Mouse (Mus musculus) liver, embryonic 12.5 days (tissue): Measurements from ENCODE around the gene Poglut1. TPM values are rescaled to one million over a fixed set of nuclear protein-coding genes. Genes with fewer than 3 reads are reported as not detected.

ENCODE experiments used
- ATAC-seq: fragments of 200-750 bp; cut with Nextera tagmentation; 2 replicates; pipeline ENCODE4 v1.8.0; 2017; ENCODE audit warnings: moderate number of reproducible peaks, mild to moderate bottlenecking, moderate library complexity
- H3K27ac ChIP-seq: fragments of 300-500 bp; sonication (generic); 2 replicates; pipeline ENCODE4 v1.5.1; 2016; ENCODE audit warnings: mild to moderate bottlenecking
- H3K27me3 ChIP-seq: fragments of 300-500 bp; sonication (generic); replicated peaks from 2 replicates; pipeline ENCODE4 v1.6.1; 2016; ENCODE audit warnings: mild to moderate bottlenecking, moderate library complexity
- H3K36me3 ChIP-seq: fragments of 300-500 bp; sonication (generic); 2 replicates; pipeline ENCODE4 v1.6.1; 2016; ENCODE audit warnings: mild to moderate bottlenecking, moderate library complexity
- H3K4me1 ChIP-seq: fragments of 300-500 bp; sonication (generic); 2 replicates; pipeline ENCODE4 v1.6.1; 2016
- H3K4me2 ChIP-seq: fragments of 300-500 bp; sonication (generic); 2 replicates; pipeline ENCODE4 v1.6.1; 2016; ENCODE audit warnings: mild to moderate bottlenecking, moderate library complexity
- H3K4me3 ChIP-seq: fragments of 300-500 bp; sonication (generic); 2 replicates; pipeline ENCODE4 v1.5.1; 2016; ENCODE audit warnings: mild to moderate bottlenecking, moderate library complexity
- H3K9ac ChIP-seq: fragments of 300-500 bp; sonication (generic); 2 replicates; pipeline ENCODE4 v1.6.1; 2016; ENCODE audit warnings: mild to moderate bottlenecking, moderate library complexity
- H3K9me3 ChIP-seq: fragments of 300-500 bp; sonication (generic); replicated peaks from 2 replicates; pipeline ENCODE4 v1.6.1; 2016; ENCODE audit warnings: mild to moderate bottlenecking, moderate library complexity
- WGBS: fragments of 180-500 bp; shearing (Covaris S2); methylation state at CpG from one replicate; pipeline ENCODE4 v1.1.7; 2016; ENCODE audit not compliant: insufficient replicate concordance; 5-methylcytosine and 5-hydroxymethylcytosine counted together
- polyA plus RNA-seq: library from polyadenylated mRNA; unstranded; fragments of >200 nt; fragmentation: Nextera tagmentation; extraction: Ambion mirVana; gene quantifications from 2 replicates; pipeline ENCODE4 v1.2.1, GENCODE M21; 2016

The Poglut1 gene
- 17.7 and 18.3 TPM in 2 replicates for polyA plus RNA-seq

DNA sequence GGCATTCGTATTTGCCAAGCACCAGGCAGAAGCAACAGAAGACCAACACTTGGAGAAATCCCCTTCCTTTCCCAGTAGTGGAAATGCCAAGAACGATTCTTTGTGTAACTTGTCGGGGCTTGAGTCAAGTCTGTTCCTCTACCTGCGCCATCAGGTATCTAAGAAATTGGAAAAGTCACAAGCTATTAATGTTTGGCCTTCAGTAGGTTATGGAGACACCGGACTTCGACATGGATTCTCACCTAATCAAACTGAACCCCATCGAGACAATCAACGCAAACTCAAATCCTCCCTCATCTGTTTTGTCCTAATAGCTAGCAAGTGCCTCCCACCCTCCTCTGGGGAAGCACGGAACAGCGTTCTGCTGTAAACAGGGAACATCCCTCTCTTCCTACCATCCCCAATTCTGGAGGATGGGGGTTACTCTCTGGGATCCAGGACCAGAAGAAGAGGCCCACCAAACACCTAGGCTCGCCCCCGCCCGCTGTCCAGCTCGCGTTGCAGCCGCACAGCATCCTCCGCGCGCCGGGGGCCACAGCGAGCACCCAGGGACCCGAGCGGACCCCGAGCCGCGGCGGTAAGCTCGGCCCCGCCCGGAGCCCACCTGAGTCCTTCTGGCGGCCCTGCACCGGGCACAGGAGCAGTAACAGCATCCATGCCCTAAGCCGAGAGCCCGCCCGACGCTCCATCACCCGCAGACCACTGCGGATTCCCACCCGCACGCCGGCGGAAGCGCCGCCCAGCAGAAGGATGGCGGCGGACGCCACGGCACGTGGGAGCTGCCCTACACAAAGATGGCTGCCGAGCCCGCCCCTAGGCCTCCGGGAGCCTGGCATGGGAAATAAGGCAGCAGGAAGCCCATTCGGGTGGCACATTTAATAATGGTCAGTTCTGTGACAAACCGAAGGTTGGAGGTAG lies at the start of gene Poglut1:
Poglut1 (minus strand) TSS at position 780 of the 918 bp plus-strand sequence.
- Histone ChIP-seq H3K4me3 (peak within 1 kb of the TSS; percentile 76), H3K4me2 (peak within 1 kb of the TSS; percentile 86), H3K9ac (peak within 1 kb of the TSS; percentile 75), H3K4me1 (peaks cover 25% of the 10 kb centered on the region), H3K27ac (no peak within 1 kb of the TSS; the same call in 1 of the 2 replicates), H3K9me3 (no peaks in the 10 kb centered on the region), H3K27me3 (peaks cover 30% of the 10 kb centered on the region), H3K36me3 (peaks cover 31% of the 10 kb centered on the region)
- ATAC-seq, result peak; percentile 76
- WGBS, result 2% methylated on average over 54 of the region's 54 CpGs

DNA sequence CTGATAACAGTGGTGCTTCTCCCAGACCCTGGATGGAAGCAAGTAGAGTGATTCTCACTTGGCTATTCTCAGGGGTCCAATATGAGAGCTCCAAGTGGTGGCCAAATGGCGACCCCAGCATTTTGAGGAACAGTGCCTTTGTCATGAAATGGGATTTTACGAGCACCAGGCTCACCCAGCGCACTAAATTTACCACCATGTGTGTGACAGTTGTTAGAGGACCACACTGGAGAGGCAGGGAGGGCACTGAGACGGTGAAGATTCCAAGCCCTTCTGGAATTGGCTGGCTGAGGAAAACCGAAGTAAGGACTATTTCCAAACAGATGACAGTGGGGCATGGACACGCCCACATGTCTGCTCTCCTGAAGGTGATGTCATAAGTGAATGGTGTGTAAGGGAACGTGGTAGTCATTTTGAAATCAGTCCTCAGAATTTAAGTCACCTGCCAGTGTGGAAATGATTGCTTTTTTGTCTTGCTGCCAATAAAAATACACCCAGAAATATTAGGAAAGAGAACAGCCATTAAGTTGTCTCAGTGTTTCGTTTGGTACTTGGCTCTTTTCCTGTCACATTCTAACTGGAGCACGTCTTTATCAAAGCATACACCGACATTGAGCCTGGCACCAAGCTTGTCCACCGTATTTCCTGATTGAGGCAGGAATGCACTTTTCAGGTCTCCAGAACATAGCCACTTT lies 49.1 kb upstream of the Poglut1 start:
- Histone ChIP-seq H3K4me2 (no peak overlapping the region), H3K36me3 (peaks cover 7% of the 10 kb centered on the region; the same call in 1 of the 2 replicates), H3K4me1 (no peaks in the 10 kb centered on the region), H3K27ac (no peak overlapping the region), H3K9ac (no peak overlapping the region), H3K9me3 (no peaks in the 10 kb centered on the region), H3K4me3 (no peak overlapping the region), H3K27me3 (no peaks in the 10 kb centered on the region)
- ATAC-seq, result no peak
- WGBS, result 65% methylated on average over 11 of the region's 11 CpGs

DNA sequence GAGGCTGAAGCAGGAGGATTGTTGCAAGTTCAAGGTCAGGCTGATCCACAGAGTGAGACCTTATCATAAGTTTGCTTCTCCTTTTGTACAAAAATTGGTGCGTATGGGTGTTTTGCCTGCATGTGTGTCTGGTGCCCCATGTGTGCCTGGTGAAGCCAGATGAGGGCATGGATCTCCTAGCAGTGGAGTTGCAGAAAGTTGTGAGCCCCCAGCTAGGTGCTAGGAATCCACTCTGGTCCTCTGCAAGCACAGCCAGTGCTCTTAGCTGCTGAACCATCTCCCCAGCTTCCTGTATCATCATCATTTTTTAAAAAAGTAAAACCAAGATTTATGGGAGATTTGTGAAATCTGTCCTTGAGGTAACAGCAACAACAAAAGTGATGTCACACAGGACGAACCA lies 46.6 kb upstream of the Poglut1 start:
- H3K27ac ChIP-seq, result no peak overlapping the region
- peaks cover 25% of the 10 kb centered on the region for H3K36me3 ChIP-seq
- H3K27me3 ChIP-seq, result no peaks in the 10 kb centered on the region
- H3K4me2 ChIP-seq, result no peak overlapping the region
- 73% methylated on average over 2 of the region's 2 CpGs for WGBS
- H3K4me3 ChIP-seq, result no peak overlapping the region
- no peak for ATAC-seq
- H3K4me1 ChIP-seq, result no peaks in the 10 kb centered on the region
- H3K9ac ChIP-seq, result no peak overlapping the region
- no peaks in the 10 kb centered on the region for H3K9me3 ChIP-seq

DNA sequence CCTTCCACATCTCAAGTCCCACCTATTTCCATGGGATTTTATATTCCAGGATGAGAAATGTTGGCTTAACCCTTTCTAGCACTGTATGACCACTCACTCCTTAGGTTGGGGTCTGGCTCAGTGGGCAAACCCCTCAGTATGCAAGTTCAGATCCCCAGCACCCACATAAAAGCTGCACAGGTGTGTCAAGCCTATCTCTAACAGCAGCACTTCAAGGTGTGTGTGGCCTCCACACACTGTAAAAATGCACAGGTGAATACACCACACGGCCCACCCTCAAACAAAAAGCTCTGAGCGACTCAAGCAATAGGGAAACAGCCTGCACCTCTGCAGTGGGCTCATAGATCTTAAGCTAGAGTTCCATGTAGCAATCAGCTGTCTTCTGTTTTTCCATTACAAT lies 46.0 kb upstream of the Poglut1 start:
- Histone ChIP-seq H3K9ac (no peak overlapping the region), H3K4me1 (no peaks in the 10 kb centered on the region), H3K4me2 (no peak overlapping the region), H3K36me3 (peaks cover 31% of the 10 kb centered on the region), H3K4me3 (no peak overlapping the region), H3K27ac (no peak overlapping the region), H3K9me3 (no peaks in the 10 kb centered on the region), H3K27me3 (no peaks in the 10 kb centered on the region)
- 68% methylated on average over 2 of the region's 2 CpGs for WGBS
- ATAC-seq, result no peak

DNA sequence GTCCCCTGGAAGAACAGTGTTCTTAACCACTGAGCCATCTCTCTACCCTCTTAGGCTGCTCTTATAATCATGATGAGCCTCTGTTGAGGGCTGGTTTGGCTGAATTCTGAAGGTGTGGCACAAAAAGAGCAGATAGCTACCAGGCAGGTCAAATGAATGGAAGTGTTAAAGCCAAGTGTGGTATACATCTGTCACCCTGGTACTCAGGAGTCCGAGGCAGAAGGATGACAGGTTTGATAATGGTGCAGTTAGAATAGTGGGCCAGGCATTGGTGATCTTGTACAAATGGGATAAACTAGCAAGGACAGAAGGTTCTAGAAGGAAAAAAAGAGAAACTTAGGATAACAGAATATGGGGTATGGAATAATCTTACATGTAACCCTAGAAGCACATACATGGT lies 44.4 kb upstream of the Poglut1 start:
- no peaks in the 10 kb centered on the region for H3K4me1 ChIP-seq
- no peaks in the 10 kb centered on the region for H3K27me3 ChIP-seq
- 81% methylated on average over 1 of the region's 1 CpGs for WGBS
- no peak for ATAC-seq
- no peak overlapping the region for H3K27ac ChIP-seq
- no peak overlapping the region for H3K4me3 ChIP-seq
- H3K9me3 ChIP-seq, result no peaks in the 10 kb centered on the region
- no peak overlapping the region for H3K4me2 ChIP-seq
- peaks cover 43% of the 10 kb centered on the region for H3K36me3 ChIP-seq
- H3K9ac ChIP-seq, result no peak overlapping the region

DNA sequence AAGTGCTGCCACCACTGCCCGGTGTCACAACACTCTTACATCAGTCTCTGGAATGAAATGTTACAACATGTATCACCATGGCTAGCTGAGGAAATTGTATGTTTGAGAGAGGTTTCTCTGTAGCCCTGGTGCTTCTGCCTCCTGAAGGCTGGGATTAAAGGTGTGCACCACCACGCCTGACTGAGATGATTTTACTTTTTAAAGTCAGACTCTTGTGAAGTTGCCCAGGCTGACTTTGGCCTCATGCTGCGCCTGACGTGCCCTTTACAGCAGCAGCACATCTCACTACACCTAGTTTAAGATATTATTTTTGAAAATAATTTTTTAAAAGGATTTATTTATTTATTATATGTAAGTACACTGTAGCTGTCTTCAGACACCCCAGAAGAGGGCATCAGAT lies 42.9 kb upstream of the Poglut1 start:
- WGBS, result 85% methylated on average over 4 of the region's 4 CpGs
- no peaks in the 10 kb centered on the region for H3K4me1 ChIP-seq
- no peaks in the 10 kb centered on the region for H3K27me3 ChIP-seq
- no peak overlapping the region for H3K4me3 ChIP-seq
- H3K9me3 ChIP-seq, result no peaks in the 10 kb centered on the region
- ATAC-seq, result no peak
- H3K36me3 ChIP-seq, result peaks cover 58% of the 10 kb centered on the region
- H3K4me2 ChIP-seq, result no peak overlapping the region
- no peak overlapping the region for H3K9ac ChIP-seq
- no peak overlapping the region for H3K27ac ChIP-seq

DNA sequence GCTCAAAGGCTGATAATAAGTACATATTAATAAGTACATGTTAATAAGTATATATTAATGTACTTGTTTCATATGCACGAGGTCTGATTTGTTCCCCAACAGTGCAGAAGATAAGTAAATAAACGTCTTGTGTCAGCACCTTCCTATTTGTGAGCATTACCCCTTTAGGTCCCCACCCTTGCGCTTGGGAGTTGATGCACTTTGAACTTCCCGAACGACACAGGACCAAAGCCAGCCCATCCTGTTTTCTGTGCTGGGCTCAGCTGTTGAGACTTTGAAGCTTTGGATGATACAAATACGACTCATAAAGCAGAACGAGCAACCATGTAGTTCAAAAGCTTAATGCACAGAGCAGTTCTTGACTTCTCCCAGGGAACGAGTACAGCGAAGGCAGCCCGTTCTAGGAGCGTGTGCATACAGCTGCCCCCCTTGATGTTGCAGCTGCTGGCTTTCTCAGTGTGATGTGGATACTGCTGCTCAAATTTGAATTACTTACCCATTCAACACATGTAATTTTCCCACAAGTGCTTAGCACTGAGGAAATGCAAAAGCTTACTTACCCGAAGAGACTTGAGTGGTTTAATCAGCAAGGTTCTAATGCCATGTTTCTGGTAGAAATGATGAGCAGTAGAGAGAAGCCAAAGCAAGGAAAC lies 42.1 kb upstream of the Poglut1 start:
- Histone ChIP-seq H3K4me2 (no peak overlapping the region), H3K27me3 (no peaks in the 10 kb centered on the region), H3K9ac (no peak overlapping the region), H3K4me3 (no peak overlapping the region), H3K9me3 (no peaks in the 10 kb centered on the region), H3K4me1 (no peaks in the 10 kb centered on the region), H3K36me3 (peaks cover 66% of the 10 kb centered on the region), H3K27ac (no peak overlapping the region)
- ATAC-seq, result no peak
- WGBS, result 84% methylated on average over 12 of the region's 12 CpGs

DNA sequence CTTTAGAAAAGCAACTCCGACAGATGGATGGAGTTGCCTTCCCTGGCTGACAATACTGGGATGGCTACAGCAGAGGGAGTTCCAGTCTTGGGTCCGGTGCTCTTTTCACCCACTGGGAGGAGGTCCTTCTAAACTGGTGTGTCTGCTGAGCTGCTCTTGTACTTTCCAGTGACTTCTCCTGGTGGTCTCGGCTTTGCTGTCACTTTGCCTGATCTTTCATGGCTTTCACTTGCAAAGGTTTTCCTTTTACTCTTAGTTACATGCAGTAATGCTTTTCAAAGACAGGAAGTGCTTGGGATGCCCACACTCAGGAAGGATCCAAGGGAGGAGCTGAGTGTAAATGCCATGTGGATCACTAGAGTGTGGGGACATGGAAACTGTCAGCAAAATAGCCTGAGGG lies 41.4 kb upstream of the Poglut1 start:
- ATAC-seq, result no peak
- Histone ChIP-seq H3K9ac (no peak overlapping the region), H3K4me1 (no peaks in the 10 kb centered on the region), H3K4me3 (no peak overlapping the region), H3K9me3 (no peaks in the 10 kb centered on the region), H3K27me3 (no peaks in the 10 kb centered on the region), H3K4me2 (no peak overlapping the region), H3K27ac (no peak overlapping the region), H3K36me3 (peaks cover 72% of the 10 kb centered on the region)
- WGBS, result 70% methylated on average over 3 of the region's 3 CpGs

DNA sequence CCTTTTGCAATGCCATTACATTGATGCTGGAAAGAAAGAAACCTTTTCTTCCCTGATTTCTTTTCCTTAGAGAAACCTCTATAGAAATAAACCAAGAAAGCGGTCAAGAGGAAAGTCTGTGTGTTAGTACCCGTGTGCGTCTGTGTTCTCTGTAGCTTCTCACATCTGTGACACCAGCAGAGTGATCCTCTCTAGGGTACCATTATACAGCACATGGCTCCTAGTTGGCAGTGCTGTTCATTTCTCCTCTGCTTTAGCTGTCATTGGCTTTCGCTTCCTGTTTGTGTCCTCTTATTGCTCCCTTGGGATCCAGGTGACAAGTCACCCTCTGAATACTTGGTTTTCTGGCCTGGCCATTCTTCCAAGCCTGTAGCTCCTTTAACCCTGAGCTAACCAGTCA lies 37.5 kb upstream of the Poglut1 start:
- H3K4me2 ChIP-seq, result no peak overlapping the region
- H3K27me3 ChIP-seq, result no peaks in the 10 kb centered on the region
- peaks cover 93% of the 10 kb centered on the region for H3K36me3 ChIP-seq
- no peak overlapping the region for H3K27ac ChIP-seq
- no peak overlapping the region for H3K9ac ChIP-seq
- peaks cover 10% of the 10 kb centered on the region for H3K4me1 ChIP-seq
- no peaks in the 10 kb centered on the region for H3K9me3 ChIP-seq
- H3K4me3 ChIP-seq, result no peak overlapping the region
- 93% methylated on average over 4 of the region's 4 CpGs for WGBS
- ATAC-seq, result no peak

DNA sequence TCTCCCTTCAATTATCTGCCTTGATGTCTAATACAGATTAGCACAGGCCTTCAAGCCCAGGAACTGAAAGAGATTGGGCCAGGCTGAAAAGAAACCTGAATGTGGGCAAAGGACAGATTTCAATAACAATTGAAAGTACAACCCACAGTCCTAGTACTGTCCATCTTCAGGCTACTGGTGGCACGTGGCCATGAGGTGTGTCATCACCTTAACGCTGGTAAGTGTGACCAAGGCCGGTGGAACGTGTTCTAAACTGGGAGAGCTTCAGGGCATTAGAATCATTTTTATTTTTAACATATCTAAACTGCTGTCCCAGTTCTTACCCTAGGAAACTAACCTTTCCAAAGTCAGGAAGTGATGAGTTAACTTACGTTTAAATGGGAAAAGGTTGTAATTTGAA lies 37.1 kb upstream of the Poglut1 start:
- 85% methylated on average over 5 of the region's 5 CpGs for WGBS
- peaks cover 10% of the 10 kb centered on the region for H3K4me1 ChIP-seq
- no peak overlapping the region for H3K9ac ChIP-seq
- H3K27me3 ChIP-seq, result no peaks in the 10 kb centered on the region
- ATAC-seq, result no peak
- H3K4me2 ChIP-seq, result no peak overlapping the region
- no peaks in the 10 kb centered on the region for H3K9me3 ChIP-seq
- H3K36me3 ChIP-seq, result peaks cover 93% of the 10 kb centered on the region
- H3K4me3 ChIP-seq, result no peak overlapping the region
- H3K27ac ChIP-seq, result no peak overlapping the region

DNA sequence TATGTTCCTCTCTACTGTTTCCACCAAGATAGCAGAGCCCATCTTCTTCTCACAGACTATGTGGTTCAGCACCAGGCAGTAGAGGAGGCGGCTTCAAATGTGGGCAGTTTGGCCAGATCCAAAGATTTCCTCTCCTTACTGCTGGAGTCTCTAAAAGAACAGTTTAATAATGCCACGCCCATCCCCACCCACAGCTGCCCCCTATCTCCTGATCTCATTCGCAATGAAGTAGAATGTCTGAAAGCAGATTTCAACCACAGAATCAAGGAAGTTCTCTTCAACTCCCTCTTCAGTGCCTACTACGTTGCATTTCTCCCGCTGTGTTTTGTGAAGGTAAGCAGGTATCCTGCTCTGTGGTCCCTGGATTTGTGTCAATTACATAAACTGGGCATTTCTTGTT lies 35.1 kb upstream of the Poglut1 start:
- Histone ChIP-seq H3K27ac (no peak overlapping the region), H3K27me3 (no peaks in the 10 kb centered on the region), H3K4me3 (no peak overlapping the region), H3K36me3 (peaks cover 93% of the 10 kb centered on the region), H3K9me3 (no peaks in the 10 kb centered on the region), H3K9ac (no peak overlapping the region), H3K4me1 (peaks cover 10% of the 10 kb centered on the region), H3K4me2 (no peak overlapping the region)
- 58% methylated on average over 5 of the region's 5 CpGs for WGBS
- no peak for ATAC-seq

DNA sequence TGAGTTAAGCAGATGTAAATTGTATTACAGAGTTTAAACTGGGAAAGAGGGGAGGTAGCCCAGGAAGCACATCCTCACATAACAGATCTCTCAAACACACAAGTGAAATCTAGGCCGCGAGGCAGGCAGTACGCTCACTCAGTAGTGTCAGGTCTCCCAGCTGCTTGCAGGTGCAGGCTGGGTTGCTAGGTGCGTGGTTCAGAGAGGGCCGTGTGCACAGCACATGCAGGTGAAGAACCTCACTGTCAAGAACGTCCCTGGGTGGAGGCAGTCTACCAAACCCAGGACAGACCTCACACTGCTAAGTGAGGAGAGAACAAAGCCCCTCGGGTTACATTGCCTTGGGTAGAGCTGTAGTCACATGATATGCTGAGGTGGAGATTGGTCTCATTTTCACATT lies 34.7 kb upstream of the Poglut1 start:
- no peaks in the 10 kb centered on the region for H3K27me3 ChIP-seq
- H3K4me3 ChIP-seq, result no peak overlapping the region
- no peak overlapping the region for H3K9ac ChIP-seq
- H3K27ac ChIP-seq, result no peak overlapping the region
- H3K9me3 ChIP-seq, result no peaks in the 10 kb centered on the region
- H3K4me2 ChIP-seq, result no peak overlapping the region
- 82% methylated on average over 7 of the region's 7 CpGs for WGBS
- peaks cover 10% of the 10 kb centered on the region for H3K4me1 ChIP-seq
- peaks cover 92% of the 10 kb centered on the region for H3K36me3 ChIP-seq
- ATAC-seq, result no peak
